Mouse (Mus musculus): Measurements from ENCODE around the gene Mrpl11. TPM values are rescaled to one million over a fixed set of nuclear protein-coding genes. Genes with fewer than 3 reads are reported as not detected.
A peak's percentile ranks its signal among the peaks of the same experiment; 100 is the strongest.
"Not testable (repeated sequence)": the region's sequence is repeated elsewhere in the genome, so short reads cannot be mapped to it uniquely, and the experiment has no call there.

The Mrpl11 gene
- total RNA-seq, 2 experiments from 2014 or later, result 52.6 to 58.0 TPM

- intact Hi-C loops (cut with DNase I), result loop anchor here (1.0 to 5.0 kb wide), 2 partner anchors 11 to 593 kb away; partner anchors contain the start of gene Kdm2a
- DNase-seq (ENCODE audit: low spot score in 2 of 2), result peak in 1 of 2 experiments; percentile 77
Observed at GRCm38 (mm10) chr19:4990716-4991115, 28.8 kb downstream of the Mrpl11 start.

- intact Hi-C loops (cut with DNase I), result loop anchor here (5.0 kb wide), 1 partner anchor 595 kb away; the partner anchor contains the start of gene Kdm2a
- DNase-seq (ENCODE audit: low spot score in 2 of 2), result no peak
Observed at GRCm38 (mm10) chr19:4992371-4992770, 30.4 kb downstream of the Mrpl11 start.

GRCm38 (mm10) chr19:4992904-4993303, 31.0 kb downstream of the Mrpl11 start:
- intact Hi-C loops (cut with DNase I), result loop anchor here (5.0 kb wide), 1 partner anchor 596 kb away; the partner anchor contains the start of gene Kdm2a
- DNase-seq (ENCODE audit: low spot score in 2 of 2), result peak; percentile 83 to 96

- intact Hi-C loops (cut with DNase I), result loop anchor here (5.0 kb wide), 1 partner anchor 597 kb away; the partner anchor contains the start of gene Kdm2a
Observed at GRCm38 (mm10) chr19:4994043-4994442, 32.1 kb downstream of the Mrpl11 start.

GRCm38 (mm10) chr19:4999445-5000140, 37.6 kb downstream of the Mrpl11 start:
- DNase-seq (ENCODE audit: low spot score in 2 of 2), result peak; percentile 47 to 93
- intact Hi-C loops (cut with DNase I), result loop anchor here (5.0 kb wide), 1 partner anchor 37 kb away; the partner anchor contains the start of gene Mrpl11

More at GRCm38 (mm10) chr19:4994043-4994442, 32.1 kb downstream of the Mrpl11 start:
- DNase-seq (ENCODE audit: low spot score in 2 of 2), result peak; percentile 83 to 98

GRCm38 (mm10) chr19:5001666-5002406, 39.9 kb downstream of the Mrpl11 start:
- intact Hi-C loops (cut with DNase I), result loop anchor here (1.0 to 5.0 kb wide), 3 partner anchors 12 to 40 kb away; partner anchors contain the start of genes Mrpl11 and Npas4
- peak; percentile 96 to 99 for DNase-seq (ENCODE audit: low spot score in 2 of 2)

GRCm38 (mm10) chr19:5003644-5004043, 41.7 kb downstream of the Mrpl11 start:
- intact Hi-C loops (cut with DNase I), result loop anchor here (5.0 kb wide), 1 partner anchor 41 kb away; the partner anchor contains the start of gene Mrpl11
- DNase-seq (ENCODE audit: low spot score in 2 of 2), result not testable (repeated sequence)

GRCm38 (mm10) chr19:5004925-5005324, 43.0 kb downstream of the Mrpl11 start:
- intact Hi-C loops (cut with DNase I), result loop anchor here (5.0 kb wide), 1 partner anchor 43 kb away; the partner anchor contains the start of gene Mrpl11
- DNase-seq (ENCODE audit: low spot score in 2 of 2), result no peak

GRCm38 (mm10) chr19:5013138-5013537, 51.2 kb downstream of the Mrpl11 start:
- intact Hi-C loops (cut with DNase I), result no loop called here
- DNase-seq (ENCODE audit: low spot score in 2 of 2), result no peak

- intact Hi-C loops (cut with DNase I), result loop anchor here (5.0 kb wide), 2 partner anchors 33 to 57 kb away; no protein-coding TSS in a partner anchor
- DNase-seq (ENCODE audit: low spot score in 2 of 2), result no peak
Observed at GRCm38 (mm10) chr19:5014961-5015398, 53.0 kb downstream of the Mrpl11 start.

GRCm38 (mm10) chr19:5016221-5016742, 54.3 kb downstream of the Mrpl11 start:
- no peak for DNase-seq (ENCODE audit: low spot score in 2 of 2)
- intact Hi-C loops (cut with DNase I), result loop anchor here (5.0 kb wide), 2 partner anchors 34 to 56 kb away; no protein-coding TSS in a partner anchor

Other genes with a start within 250 kb of the Mrpl11 start
- gene Rbm4b, start 205.7 kb upstream of the Mrpl11 start, total RNA-seq (2021), result 10 to 100 TPM; 16.5 to 18.9 TPM
- gene Rbm4, start 168.2 kb upstream of the Mrpl11 start, total RNA-seq (2021), result 10 to 100 TPM; 74.8 to 76.3 TPM
- gene Gm21992, start 150.5 kb upstream of the Mrpl11 start, total RNA-seq (2021), result 10 to 100 TPM; 21.8 to 21.9 TPM
- 10 to 100 TPM; 49.9 to 59.8 TPM for gene Rbm14, start 150.5 kb upstream of the Mrpl11 start, total RNA-seq (2021)
- 10 to 100 TPM; 32.0 to 32.8 TPM for gene Ccs, start 122.8 kb upstream of the Mrpl11 start, total RNA-seq (2021)
- 1 to 10 TPM; 1.8 to 2.4 TPM for gene Ccdc87, start 122.8 kb upstream of the Mrpl11 start, total RNA-seq (2021)
- gene Ctsf, start 107.0 kb upstream of the Mrpl11 start, total RNA-seq (2021), result 100 to 1,000 TPM; 106 to 113 TPM
- gene Actn3, start 84.2 kb upstream of the Mrpl11 start, total RNA-seq (2021), result 1 to 10 TPM; 1.1 to 1.9 TPM
- 10 to 100 TPM; 25.0 to 25.9 TPM for gene Zdhhc24, start 83.5 kb upstream of the Mrpl11 start, total RNA-seq (2021)
- gene Bbs1, start 55.5 kb upstream of the Mrpl11 start, total RNA-seq (2021), result 10 to 100 TPM; 41.5 to 44.1 TPM
- gene Dpp3, start 33.9 kb upstream of the Mrpl11 start, total RNA-seq (2021), result 10 to 100 TPM; 43.6 to 44.4 TPM
- gene Peli3, start 19.0 kb upstream of the Mrpl11 start, total RNA-seq (2021), result 10 to 100 TPM; 19.6 to 26.1 TPM
- gene Npas4, start 28.2 kb downstream of the Mrpl11 start, total RNA-seq (2021), result 10 to 100 TPM; 12.4 to 24.4 TPM
- 10 to 100 TPM; 14.1 to 15.0 TPM for gene Slc29a2, start 61.7 kb downstream of the Mrpl11 start, total RNA-seq (2021)
- 100 to 1,000 TPM; 126 to 132 TPM for gene B4gat1, start 76.7 kb downstream of the Mrpl11 start, total RNA-seq (2021)
- gene AC124502.3, start 76.7 kb downstream of the Mrpl11 start, total RNA-seq (2021), result 1 to 10 TPM; 3.6 to 5.2 TPM
- 10 to 100 TPM; 20.2 to 23.6 TPM for gene Brms1, start 79.2 kb downstream of the Mrpl11 start, total RNA-seq (2021)
- gene Rin1, start 88.3 kb downstream of the Mrpl11 start, total RNA-seq (2021), result 10 to 100 TPM; 92.7 to 93.9 TPM
- gene Cd248, start 105.9 kb downstream of the Mrpl11 start, total RNA-seq (2021), result 1 to 10 TPM; 4.6 to 5.4 TPM
- 100 to 1,000 TPM; 163 to 164 TPM for gene Tmem151a, start 123.4 kb downstream of the Mrpl11 start, total RNA-seq (2021)
- gene Yif1a, start 126.4 kb downstream of the Mrpl11 start, total RNA-seq (2021), result 10 to 100 TPM; 24.6 to 26.0 TPM
- 100 to 1,000 TPM; 274 to 282 TPM for gene Cnih2, start 136.4 kb downstream of the Mrpl11 start, total RNA-seq (2021)
- 100 to 1,000 TPM; 157 to 159 TPM for gene Rab1b, start 144.9 kb downstream of the Mrpl11 start, total RNA-seq (2021)
- 100 to 1,000 TPM; 245 to 251 TPM for gene Klc2, start 156.4 kb downstream of the Mrpl11 start, total RNA-seq (2021)

All from left cerebral cortex, postnatal 25 days (tissue).